Mouse (Mus musculus) limb, embryonic 10.5 days (tissue): ENCODE results near the gene Aim2. TPM values are rescaled to one million over a fixed set of nuclear protein-coding genes. Genes with fewer than 3 reads are reported as not detected.

Experiments used
- DNase-seq: peaks from one replicate; pipeline ENCODE4 v3.0.0-alpha.2; 2017; ENCODE audit warnings: low spot score
- H3K27ac ChIP-seq: fragments of 300-500 bp; sonication (generic); 2 replicates; pipeline ENCODE4 v1.5.1; 2016; ENCODE audit warnings: mild to moderate bottlenecking
- H3K27me3 ChIP-seq: fragments of 300-500 bp; sonication (generic); 2 replicates; pipeline ENCODE4 v1.6.1; 2016; ENCODE audit warnings: low read depth, mild to moderate bottlenecking; ENCODE audit not compliant: poor library complexity, severe bottlenecking
- H3K36me3 ChIP-seq: fragments of 300-500 bp; sonication (generic); 2 replicates; pipeline ENCODE4 v1.6.1; 2016; ENCODE audit warnings: mild to moderate bottlenecking, moderate library complexity
- H3K4me1 ChIP-seq: fragments of 300-500 bp; sonication (generic); 2 replicates; pipeline ENCODE4 v1.6.1; 2016
- H3K4me3 ChIP-seq: fragments of 300-500 bp; sonication (generic); 2 replicates; pipeline ENCODE4 v1.5.1; 2016; ENCODE audit warnings: mild to moderate bottlenecking, moderate library complexity
- H3K9me3 ChIP-seq: fragments of 300-500 bp; sonication (generic); replicated peaks from 2 replicates; pipeline ENCODE4 v1.6.1; 2016; ENCODE audit warnings: mild to moderate bottlenecking
- WGBS: fragments of 180-500 bp; shearing (Covaris S2); methylation state at CpG from one replicate; pipeline ENCODE4 v1.1.7; 2016; 5-methylcytosine and 5-hydroxymethylcytosine counted together
- polyA plus RNA-seq: library from polyadenylated mRNA; unstranded; fragments of >200 nt; fragmentation: Nextera tagmentation; extraction: Ambion mirVana; gene quantifications from 2 replicates; pipeline ENCODE4 v1.2.1, GENCODE M21; 2016

The Aim2 gene
- polyA plus RNA-seq, 1 experiment from 2014 or later: 2.5 TPM

DNA sequence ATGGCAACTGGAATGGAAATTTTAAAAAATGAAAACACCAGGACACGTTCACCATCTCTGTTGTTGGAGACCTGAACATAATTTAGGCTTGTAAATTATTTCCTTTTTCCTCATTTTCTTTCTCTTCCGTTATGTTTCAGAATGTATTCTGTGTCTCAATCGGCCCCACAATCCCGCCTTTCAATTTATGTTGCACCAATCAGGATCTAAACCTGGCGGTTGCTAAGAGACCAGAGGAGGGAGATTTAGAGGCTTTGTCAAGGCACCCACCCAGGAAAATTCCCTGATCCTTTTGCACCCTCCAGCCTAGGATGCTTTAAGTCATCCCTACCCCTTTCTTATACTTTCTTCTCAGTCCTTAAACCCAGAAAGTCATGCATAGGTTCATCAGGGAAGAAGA, 20.9 kb upstream of the Aim2 start:
- no peak for DNase-seq
- no peak overlapping the region for H3K27ac ChIP-seq
- no peak overlapping the region for H3K4me3 ChIP-seq
- H3K9me3 ChIP-seq: no peaks in the 10 kb centered on the region
- H3K4me1 ChIP-seq: no peaks in the 10 kb centered on the region
- 81% methylated on average over 5 of the region's 5 CpGs for WGBS
- H3K36me3 ChIP-seq: no peaks in the 10 kb centered on the region
- H3K27me3 ChIP-seq: no peaks in the 10 kb centered on the region

DNA sequence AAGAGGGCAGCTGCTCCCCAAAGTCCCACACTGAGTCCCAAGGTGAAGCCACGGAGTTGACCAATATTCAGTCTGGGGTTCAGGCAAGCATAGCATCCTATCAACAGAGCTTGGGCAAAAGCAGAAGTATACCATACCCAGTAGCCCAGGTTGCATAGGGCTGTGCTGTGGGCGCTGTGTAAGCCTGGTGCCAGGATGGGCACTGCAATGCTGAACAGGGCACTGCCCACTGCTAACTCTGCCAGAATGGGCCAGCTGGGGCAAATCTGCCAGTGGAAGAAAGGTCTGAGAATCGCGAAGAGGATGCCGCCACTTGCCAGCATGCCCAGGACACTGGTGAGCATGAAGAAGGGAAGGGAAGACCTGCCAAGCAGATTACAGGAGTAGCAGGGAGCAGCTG, 18.3 kb upstream of the Aim2 start:
- Histone ChIP-seq H3K27me3 (no peaks in the 10 kb centered on the region), H3K36me3 (no peaks in the 10 kb centered on the region)
- 89% methylated on average over 5 of the region's 5 CpGs for WGBS

GRCm38 (mm10) chr1:173333312-173334253, 17.1 kb upstream of the Aim2 start, which contains the start of gene Ackr1:
TSS of gene Ackr1 (minus strand) at chr1:173333750.
- H3K27me3 ChIP-seq: no peaks in the 10 kb centered on the region
- H3K9me3 ChIP-seq: no peaks in the 10 kb centered on the region
- H3K27ac ChIP-seq: no peak within 1 kb of the TSS
- WGBS: 70% methylated on average over 9 of the region's 9 CpGs
- H3K4me1 ChIP-seq: no peaks in the 10 kb centered on the region
- no peak within 1 kb of the TSS for H3K4me3 ChIP-seq
- DNase-seq: no peak
- no peaks in the 10 kb centered on the region for H3K36me3 ChIP-seq

More for the DNA sequence above, 18.3 kb upstream of the Aim2 start:
- no peaks in the 10 kb centered on the region for H3K9me3 ChIP-seq
- no peak for DNase-seq
- no peak overlapping the region for H3K27ac ChIP-seq
- no peak overlapping the region for H3K4me3 ChIP-seq
- no peaks in the 10 kb centered on the region for H3K4me1 ChIP-seq

DNA sequence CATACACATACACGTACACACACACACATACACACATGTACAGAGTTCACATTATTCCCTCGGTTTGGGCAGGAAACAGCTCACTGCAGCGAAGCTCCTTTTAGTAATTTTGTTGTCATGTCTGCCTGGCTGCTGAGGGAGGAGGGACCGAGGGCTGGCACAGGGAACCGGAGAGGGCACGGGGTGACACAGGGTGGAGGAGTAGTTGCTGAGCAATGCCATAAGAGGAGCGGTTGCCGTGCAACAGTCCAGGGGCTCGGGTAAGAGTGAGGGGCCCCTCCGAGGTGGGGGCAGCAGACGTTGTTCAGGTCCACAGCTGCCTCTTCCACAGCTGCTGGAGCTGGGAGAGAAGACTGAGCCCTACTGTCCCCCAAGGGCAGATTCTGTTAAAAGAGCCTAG, 14.8 kb upstream of the Aim2 start:
- Histone ChIP-seq H3K27me3 (no peaks in the 10 kb centered on the region), H3K4me1 (no peaks in the 10 kb centered on the region), H3K4me3 (no peak overlapping the region), H3K9me3 (no peaks in the 10 kb centered on the region), H3K36me3 (no peaks in the 10 kb centered on the region), H3K27ac (no peak overlapping the region)
- DNase-seq: no peak
- 78% methylated on average over 11 of the region's 11 CpGs for WGBS

- DNase-seq: no peak
- Histone ChIP-seq H3K4me1 (no peaks in the 10 kb centered on the region), H3K4me3 (no peak overlapping the region), H3K9me3 (no peaks in the 10 kb centered on the region), H3K36me3 (no peaks in the 10 kb centered on the region), H3K27me3 (no peaks in the 10 kb centered on the region), H3K27ac (no peak overlapping the region)
- WGBS: 91% methylated on average over 10 of the region's 10 CpGs
These were observed 13.7 kb upstream of the Aim2 start for GRCm38 (mm10) chr1:173337008-173337407.

DNA sequence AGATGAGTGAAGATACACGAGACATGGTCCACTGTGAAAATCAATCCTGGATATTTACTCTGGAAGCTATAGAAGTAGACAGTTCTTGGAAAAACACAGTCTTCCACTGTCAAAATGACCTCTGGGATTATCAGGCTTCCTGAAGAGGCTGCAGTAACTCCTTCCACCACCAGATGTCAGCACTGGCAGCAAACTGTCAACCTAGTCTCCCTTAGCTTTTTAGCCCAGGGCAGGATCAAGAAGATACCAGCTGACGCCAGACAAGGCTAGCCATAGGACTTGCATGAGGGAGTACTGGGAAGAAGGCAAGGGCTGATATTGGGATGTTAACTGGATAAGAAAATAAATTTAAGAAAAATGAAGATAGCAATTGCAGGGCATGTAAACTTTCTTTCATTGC, 11.1 kb upstream of the Aim2 start:
- no peaks in the 10 kb centered on the region for H3K4me1 ChIP-seq
- DNase-seq: peak; percentile 69
- H3K27me3 ChIP-seq: no peaks in the 10 kb centered on the region
- no peaks in the 10 kb centered on the region for H3K36me3 ChIP-seq
- H3K9me3 ChIP-seq: no peaks in the 10 kb centered on the region
- WGBS: 8% methylated on average over 2 of the region's 2 CpGs
- no peak overlapping the region for H3K27ac ChIP-seq
- no peak overlapping the region for H3K4me3 ChIP-seq

GRCm38 (mm10) chr1:173342425-173342824, 8.3 kb upstream of the Aim2 start:
- 88% methylated on average over 1 of the region's 1 CpGs for WGBS
- H3K27me3 ChIP-seq: no peaks in the 10 kb centered on the region
- DNase-seq: no peak
- H3K9me3 ChIP-seq: no peaks in the 10 kb centered on the region
- H3K4me3 ChIP-seq: no peak overlapping the region
- no peaks in the 10 kb centered on the region for H3K4me1 ChIP-seq
- H3K36me3 ChIP-seq: no peaks in the 10 kb centered on the region
- no peak overlapping the region for H3K27ac ChIP-seq

DNA sequence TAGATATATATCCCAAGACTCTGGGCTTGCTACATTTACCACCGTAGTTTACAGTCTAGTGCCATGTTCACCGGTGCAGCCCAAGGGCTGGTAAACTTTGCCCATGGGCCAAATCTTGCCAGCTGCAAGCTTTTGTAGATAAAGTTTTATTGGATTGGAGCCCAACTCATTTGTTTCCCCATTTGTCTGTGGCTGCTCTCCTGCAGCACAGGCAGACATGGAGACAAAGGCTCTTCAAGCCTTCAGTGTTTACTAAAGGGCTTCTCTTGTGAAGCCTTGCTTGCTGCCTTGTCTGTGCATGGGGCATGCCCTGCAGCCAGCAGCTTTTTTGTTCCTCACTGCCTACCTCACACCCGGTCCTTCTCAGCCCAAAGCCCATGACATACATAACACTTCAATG, 6.7 kb upstream of the Aim2 start:
- no peak overlapping the region for H3K4me3 ChIP-seq

GRCm38 (mm10) chr1:173345112-173345511, 5.6 kb upstream of the Aim2 start:
- DNase-seq: no peak
- H3K9me3 ChIP-seq: no peaks in the 10 kb centered on the region
- H3K27me3 ChIP-seq: no peaks in the 10 kb centered on the region
- WGBS: 91% methylated on average over 4 of the region's 4 CpGs
- peaks cover 7% of the 10 kb centered on the region for H3K4me1 ChIP-seq
- no peak overlapping the region for H3K27ac ChIP-seq
- H3K36me3 ChIP-seq: no peaks in the 10 kb centered on the region
- H3K4me3 ChIP-seq: no peak overlapping the region

More for the DNA sequence above, 6.7 kb upstream of the Aim2 start:
- 90% methylated on average over 3 of the region's 3 CpGs for WGBS
- no peak for DNase-seq
- Histone ChIP-seq H3K27ac (no peak overlapping the region), H3K9me3 (no peaks in the 10 kb centered on the region), H3K27me3 (no peaks in the 10 kb centered on the region), H3K36me3 (no peaks in the 10 kb centered on the region), H3K4me1 (peaks cover 5% of the 10 kb centered on the region)

GRCm38 (mm10) chr1:173348527-173348926, 2.2 kb upstream of the Aim2 start:
- Histone ChIP-seq H3K36me3 (no peaks in the 10 kb centered on the region), H3K9me3 (no peaks in the 10 kb centered on the region), H3K27me3 (no peaks in the 10 kb centered on the region), H3K4me1 (peaks cover 13% of the 10 kb centered on the region), H3K4me3 (no peak overlapping the region), H3K27ac (no peak overlapping the region)
- no peak for DNase-seq
- WGBS: 13% methylated on average over 1 of the region's 1 CpGs

DNA sequence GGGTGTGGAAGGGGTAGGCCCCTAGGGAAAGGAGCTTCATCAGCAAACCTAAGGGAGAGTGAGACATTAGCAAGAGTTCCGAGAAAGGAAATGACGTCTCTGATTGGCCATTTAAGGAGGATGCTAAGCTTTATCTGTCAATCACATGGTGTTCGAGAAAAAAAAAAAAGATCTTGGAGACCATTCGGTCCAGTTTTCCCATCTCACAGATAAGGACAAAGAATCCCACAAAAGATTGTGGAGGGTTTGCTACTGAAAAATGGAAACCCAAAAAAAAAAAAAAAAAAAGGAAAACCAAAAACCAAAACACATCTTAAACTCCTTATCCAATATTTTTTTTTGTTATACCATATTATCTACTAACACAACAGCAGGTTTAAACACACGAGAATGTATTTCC, 1.5 kb upstream of the Aim2 start:
- no peaks in the 10 kb centered on the region for H3K9me3 ChIP-seq
- 82% methylated on average over 5 of the region's 5 CpGs for WGBS
- H3K4me1 ChIP-seq: peaks cover 13% of the 10 kb centered on the region
- H3K27me3 ChIP-seq: no peaks in the 10 kb centered on the region
- H3K36me3 ChIP-seq: no peaks in the 10 kb centered on the region
- no peak for DNase-seq
- no peak overlapping the region for H3K4me3 ChIP-seq
- no peak overlapping the region for H3K27ac ChIP-seq

DNA sequence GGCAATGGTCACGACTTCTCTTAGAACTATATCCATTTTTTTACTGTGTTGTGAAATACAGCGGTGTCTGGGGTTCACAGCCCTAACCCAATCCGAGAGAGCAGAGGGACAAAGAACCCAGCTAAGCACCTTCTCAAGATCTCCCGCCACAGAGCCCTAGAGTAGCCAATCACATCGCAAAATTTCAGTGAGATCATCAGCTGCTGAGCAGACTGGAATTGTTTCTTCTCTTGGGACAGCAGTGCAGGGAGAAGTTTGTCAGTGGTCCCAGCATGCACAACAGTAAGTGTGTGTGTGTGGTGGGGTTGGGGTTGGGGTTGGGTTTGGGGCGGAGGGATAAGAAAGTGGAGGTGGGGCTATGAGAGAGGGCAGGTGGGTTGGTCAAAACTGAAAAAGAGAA, 733 bp upstream of the Aim2 start:
- peak; percentile 53 for DNase-seq
- Histone ChIP-seq H3K27me3 (no peaks in the 10 kb centered on the region), H3K4me3 (peak overlapping the region; percentile 40), H3K36me3 (no peaks in the 10 kb centered on the region), H3K9me3 (no peaks in the 10 kb centered on the region), H3K27ac (peak overlapping the region; percentile 63), H3K4me1 (peaks cover 13% of the 10 kb centered on the region)
- 4% methylated on average over 6 of the region's 6 CpGs for WGBS

GRCm38 (mm10) chr1:173355107-173355846, 4.6 kb downstream of the Aim2 start:
- DNase-seq: no peak
- Histone ChIP-seq H3K4me3 (no peak overlapping the region), H3K27me3 (no peaks in the 10 kb centered on the region), H3K4me1 (peaks cover 12% of the 10 kb centered on the region), H3K27ac (no peak overlapping the region), H3K9me3 (no peaks in the 10 kb centered on the region), H3K36me3 (no peaks in the 10 kb centered on the region)
- 85% methylated on average over 7 of the region's 7 CpGs for WGBS
